Mouse (Mus musculus) cerebellum, adult 2 months (tissue): Measurements from ENCODE around the gene Zfp444.
"Not testable (repeated sequence)": the region's sequence is repeated elsewhere in the genome, so short reads cannot be mapped to it uniquely, and the experiment has no call there.

Experiments used
- CTCF ChIP-seq: fragments of 200-500 bp; IDR thresholded peaks from 2 replicates; pipeline ENCODE4 v1.5.1; 2011; ENCODE audit warnings: low read depth, mild to moderate bottlenecking, control low read depth, low read length, moderate library complexity, borderline replicate concordance; ENCODE audit not compliant: insufficient read depth
- POLR2A ChIP-seq: fragments of 200-500 bp; IDR thresholded peaks from 2 replicates; pipeline ENCODE4 v1.6.1; 2011; ENCODE audit warnings: low read length, control low read depth, borderline replicate concordance; ENCODE audit not compliant: insufficient read depth

GRCm38 (mm10) chr7:6228491-6228890 is 56.5 kb downstream of the Zfp444 start:
- TF ChIP-seq CTCF, POLR2A: not testable (repeated sequence)
